Mouse (Mus musculus): ENCODE results near the gene Mgat4e. TPM values are rescaled to one million over a fixed set of nuclear protein-coding genes. Genes with fewer than 3 reads are reported as not detected.

Mgat4e gene
- polyA plus RNA-seq, 1 experiment from 2014 or later = not detected

- Histone ChIP-seq H3K36me3 (no peaks in the 10 kb centered on the region), H3K4me1 (peaks cover 33% of the 10 kb centered on the region), H3K27ac (replicated peaks) (no peak overlapping the region), H3K27me3 (no peaks in the 10 kb centered on the region), H3K9me3 (no peaks in the 10 kb centered on the region), H3K4me2 (replicated peaks) (no peak overlapping the region), H3K4me3 (no peak overlapping the region), H3K9ac (replicated peaks) (no peak overlapping the region)
- no peak for ATAC-seq (ENCODE audit: low FRiP score, low read depth)
- 87% methylated on average over 3 of the region's 3 CpGs for WGBS
Measured at GRCm38 (mm10) chr1:134563726-134564125, 14.2 kb upstream of the Mgat4e start.

- Histone ChIP-seq H3K4me3 (peak overlapping the region; percentile 100), H3K9ac (replicated peaks) (peak overlapping the region; percentile 100; the same call in 1 of the 2 replicates), H3K4me2 (replicated peaks) (peak overlapping the region; percentile 70), H3K9me3 (no peaks in the 10 kb centered on the region), H3K27ac (replicated peaks) (no peak overlapping the region), H3K4me1 (peaks cover 24% of the 10 kb centered on the region), H3K27me3 (no peaks in the 10 kb centered on the region), H3K36me3 (no peaks in the 10 kb centered on the region)
- ATAC-seq (ENCODE audit: low FRiP score, low read depth) = no peak
Measured at GRCm38 (mm10) chr1:134562457-134562856, 13.0 kb upstream of the Mgat4e start.

- peaks cover 29% of the 10 kb centered on the region for H3K4me1 ChIP-seq
- no peak for ATAC-seq (ENCODE audit: low FRiP score, low read depth)
- 0 out of 2 replicates have a peak overlapping the region, but pooled peaks have one; percentile 95 for H3K27ac ChIP-seq (replicated peaks)
- H3K4me2 ChIP-seq (replicated peaks) = peak overlapping the region; percentile 70
- no peaks in the 10 kb centered on the region for H3K9me3 ChIP-seq
- H3K36me3 ChIP-seq = no peaks in the 10 kb centered on the region
- no peaks in the 10 kb centered on the region for H3K27me3 ChIP-seq
- 7% methylated on average over 7 of the region's 7 CpGs for WGBS
- peak overlapping the region; percentile 100 for H3K9ac ChIP-seq (replicated peaks)
- H3K4me3 ChIP-seq = peak overlapping the region; percentile 100
Measured at GRCm38 (mm10) chr1:134561770-134562143, 12.3 kb upstream of the Mgat4e start.

GRCm38 (mm10) chr1:134560801-134561769 lies 11.6 kb upstream of the Mgat4e start:
- H3K4me3 ChIP-seq = peak overlapping the region; percentile 100
- peaks cover 31% of the 10 kb centered on the region for H3K4me1 ChIP-seq
- under 1% methylated on average over 55 of the region's 76 CpGs for WGBS

GRCm38 (mm10) chr1:134560396-134560795 lies 10.9 kb upstream of the Mgat4e start:
- Histone ChIP-seq H3K9ac (replicated peaks) (peak overlapping the region; percentile 100), H3K4me3 (peak overlapping the region; percentile 100), H3K27me3 (peaks cover 5% of the 10 kb centered on the region), H3K9me3 (no peaks in the 10 kb centered on the region), H3K4me1 (peaks cover 32% of the 10 kb centered on the region), H3K36me3 (no peaks in the 10 kb centered on the region), H3K27ac (replicated peaks) (peak overlapping the region; percentile 95), H3K4me2 (replicated peaks) (peak overlapping the region; percentile 70)
- peak; percentile 2; the same call in 1 of the 2 replicates for ATAC-seq (ENCODE audit: low FRiP score, low read depth)
- under 1% methylated on average over 48 of the region's 50 CpGs for WGBS

More at GRCm38 (mm10) chr1:134560801-134561769, 11.6 kb upstream of the Mgat4e start:
- Histone ChIP-seq H3K4me2 (replicated peaks) (peak overlapping the region; percentile 70), H3K9ac (replicated peaks) (peak overlapping the region; percentile 100), H3K9me3 (no peaks in the 10 kb centered on the region), H3K27ac (replicated peaks) (peak overlapping the region; percentile 95), H3K27me3 (no peaks in the 10 kb centered on the region), H3K36me3 (no peaks in the 10 kb centered on the region)
- ATAC-seq (ENCODE audit: low FRiP score, low read depth) = peak; percentile 27

GRCm38 (mm10) chr1:134559976-134560375 lies 10.5 kb upstream of the Mgat4e start, which contains the start of gene Kdm5b:
Gene Kdm5b (plus strand): TSS chr1:134560171.
- Histone ChIP-seq H3K4me1 (peaks cover 33% of the 10 kb centered on the region), H3K4me3 (peak within 1 kb of the TSS; percentile 100), H3K27me3 (peaks cover 8% of the 10 kb centered on the region), H3K4me2 (replicated peaks) (peak within 1 kb of the TSS; percentile 70), H3K9ac (replicated peaks) (peak within 1 kb of the TSS; percentile 100), H3K36me3 (no peaks in the 10 kb centered on the region), H3K27ac (replicated peaks) (peak within 1 kb of the TSS; percentile 95), H3K9me3 (no peaks in the 10 kb centered on the region)
- ATAC-seq (ENCODE audit: low FRiP score, low read depth) = peak; percentile 10; the same call in 1 of the 2 replicates
- under 1% methylated on average over 33 of the region's 34 CpGs for WGBS

GRCm38 (mm10) chr1:134559226-134559625 lies 9.7 kb upstream of the Mgat4e start:
- peaks cover 33% of the 10 kb centered on the region for H3K4me1 ChIP-seq
- H3K36me3 ChIP-seq = no peaks in the 10 kb centered on the region
- H3K9me3 ChIP-seq = no peaks in the 10 kb centered on the region
- H3K4me2 ChIP-seq (replicated peaks) = no peak overlapping the region
- ATAC-seq (ENCODE audit: low FRiP score, low read depth) = no peak
- no peak overlapping the region for H3K9ac ChIP-seq (replicated peaks)
- H3K27me3 ChIP-seq = peaks cover 8% of the 10 kb centered on the region
- no peak overlapping the region for H3K27ac ChIP-seq (replicated peaks)
- no peak overlapping the region for H3K4me3 ChIP-seq
- 71% methylated on average over 3 of the region's 3 CpGs for WGBS

GRCm38 (mm10) chr1:134558511-134558910 lies 9.0 kb upstream of the Mgat4e start:
- Histone ChIP-seq H3K4me1 (peaks cover 29% of the 10 kb centered on the region), H3K9me3 (no peaks in the 10 kb centered on the region), H3K9ac (replicated peaks) (no peak overlapping the region), H3K27ac (replicated peaks) (no peak overlapping the region), H3K4me2 (replicated peaks) (no peak overlapping the region), H3K36me3 (no peaks in the 10 kb centered on the region), H3K4me3 (no peak overlapping the region), H3K27me3 (peaks cover 8% of the 10 kb centered on the region)
- no peak for ATAC-seq (ENCODE audit: low FRiP score, low read depth)
- WGBS = 27% methylated on average over 5 of the region's 5 CpGs

GRCm38 (mm10) chr1:134556671-134557218 lies 7.3 kb upstream of the Mgat4e start:
- ATAC-seq (ENCODE audit: low FRiP score, low read depth) = peak; percentile 96
- Histone ChIP-seq H3K4me3 (peak overlapping the region; percentile 59), H3K27me3 (peaks cover 8% of the 10 kb centered on the region), H3K9ac (replicated peaks) (peak overlapping the region; percentile 71), H3K4me1 (peaks cover 21% of the 10 kb centered on the region), H3K9me3 (no peaks in the 10 kb centered on the region), H3K36me3 (no peaks in the 10 kb centered on the region), H3K27ac (replicated peaks) (peak overlapping the region; percentile 86), H3K4me2 (replicated peaks) (peak overlapping the region; percentile 71)
- WGBS = under 1% methylated on average over 33 of the region's 35 CpGs

GRCm38 (mm10) chr1:134555871-134556670 lies 6.6 kb upstream of the Mgat4e start:
- H3K9ac ChIP-seq (replicated peaks) = peak overlapping the region; percentile 71
- H3K27me3 ChIP-seq = peaks cover 8% of the 10 kb centered on the region
- H3K4me1 ChIP-seq = peaks cover 21% of the 10 kb centered on the region
- no peaks in the 10 kb centered on the region for H3K9me3 ChIP-seq
- H3K36me3 ChIP-seq = no peaks in the 10 kb centered on the region
- ATAC-seq (ENCODE audit: low FRiP score, low read depth) = peak; percentile 50
- peak overlapping the region; percentile 71 for H3K4me2 ChIP-seq (replicated peaks)
- H3K27ac ChIP-seq (replicated peaks) = peak overlapping the region; percentile 86
- peak overlapping the region; percentile 59 for H3K4me3 ChIP-seq
- 2% methylated on average over 46 of the region's 46 CpGs for WGBS

GRCm38 (mm10) chr1:134555240-134555870 lies 5.9 kb upstream of the Mgat4e start:
- ATAC-seq (ENCODE audit: low FRiP score, low read depth) = no peak
- Histone ChIP-seq H3K27me3 (peaks cover 8% of the 10 kb centered on the region), H3K9me3 (no peaks in the 10 kb centered on the region), H3K4me2 (replicated peaks) (peak overlapping the region; percentile 71), H3K4me3 (peak overlapping the region; percentile 59; the same call in 1 of the 2 replicates), H3K36me3 (no peaks in the 10 kb centered on the region), H3K9ac (replicated peaks) (no peak overlapping the region), H3K4me1 (peaks cover 21% of the 10 kb centered on the region), H3K27ac (replicated peaks) (no peak overlapping the region)
- 37% methylated on average over 13 of the region's 13 CpGs for WGBS
